Mouse (Mus musculus) MEL (cell line): ENCODE measurements at regions not wholly inside any gene's neighbourhood (a gene's known extent, or its start where the extent isn't known, plus 50 kb on each side); places are given as distances from the start of the nearest gene placed in this dataset.

ENCODE experiments used
- DNase-seq: peaks from one replicate; pipeline ENCODE4 v3.0.0; 2011; ENCODE audit warnings: low read depth, low spot score
- H3K27ac ChIP-seq: 2 replicates; pipeline ENCODE4 v1.5.1; 2012; ENCODE audit warnings: low read depth, mild to moderate bottlenecking, control low read depth, low read length, moderate library complexity; ENCODE audit not compliant: control insufficient read depth
- H3K27me3 ChIP-seq, 2 experiments: fragments of 150-350 bp in 1 of 2; sonication (generic) in 1 of 2; 2 replicates each; pipeline ENCODE4 v1.6.1; 2012; ENCODE audit warnings: low read length in 2 of 2, mild to moderate bottlenecking in 2 of 2, improper control_type of control experiment in 1 of 2, moderate library complexity in 1 of 2; ENCODE audit not compliant: insufficient read depth in 2 of 2, control insufficient read depth in 1 of 2
- H3K36me3 ChIP-seq, 2 experiments: 2 replicates each; pipeline ENCODE4 v1.6.1; 2012 to 2014; ENCODE audit warnings: low read length in 2 of 2, improper control_type of control experiment in 1 of 2, inconsistent platforms in 1 of 2, mild to moderate bottlenecking in 1 of 2; ENCODE audit not compliant: insufficient read depth in 2 of 2, control insufficient read depth in 1 of 2
- H3K4me1 ChIP-seq, 2 experiments: fragments of 150-350 bp in 1 of 2; sonication (generic) in 1 of 2; 2 replicates each; pipeline ENCODE4 v1.6.1; 2012; ENCODE audit warnings: low read length in 2 of 2, improper control_type of control experiment in 1 of 2, mild to moderate bottlenecking in 1 of 2; ENCODE audit not compliant: insufficient read depth in 2 of 2, control insufficient read depth in 1 of 2
- H3K4me3 ChIP-seq, 2 experiments: fragments of 150-350 bp in 1 of 2; sonication (generic) in 1 of 2; 2 replicates each; pipeline ENCODE4 v1.5.1; 2012; ENCODE audit warnings: low read depth in 2 of 2, low read length in 2 of 2, mild to moderate bottlenecking in 2 of 2, moderate library complexity in 2 of 2, control low read depth in 1 of 2, improper control_type of control experiment in 1 of 2; ENCODE audit not compliant: control insufficient read depth in 1 of 2, insufficient read depth in 1 of 2
- H3K79me2 ChIP-seq: 2 replicates; pipeline ENCODE4 v1.6.1; 2012; ENCODE audit warnings: mild to moderate bottlenecking, low read length, moderate library complexity; ENCODE audit not compliant: control insufficient read depth, poor library complexity, insufficient read depth
- H3K9ac ChIP-seq: 2 replicates; pipeline ENCODE4 v1.6.1; 2012; ENCODE audit warnings: low read depth, mild to moderate bottlenecking, control low read depth, low read length, moderate library complexity; ENCODE audit not compliant: control insufficient read depth, poor library complexity, severe bottlenecking
- H3K9me3 ChIP-seq: fragments of 150-350 bp; sonication (generic); replicated peaks from 2 replicates; pipeline ENCODE4 v1.6.1; 2012; ENCODE audit warnings: mild to moderate bottlenecking, low read length, improper control_type of control experiment, moderate library complexity; ENCODE audit not compliant: insufficient read depth
- BHLHE40 ChIP-seq: IDR thresholded peaks from 2 replicates; pipeline ENCODE4 v1.6.1; 2012; ENCODE audit warnings: low read depth, mild to moderate bottlenecking, inconsistent platforms, low read length, improper control_type of control experiment, borderline replicate concordance
- CHD1 ChIP-seq: IDR thresholded peaks from 2 replicates; pipeline ENCODE4 v1.6.1; 2012; ENCODE audit warnings: low read depth, mild to moderate bottlenecking, inconsistent platforms, low read length, improper control_type of control experiment
- CTCF ChIP-seq, 3 experiments: IDR thresholded peaks in 2 of 3; conservative IDR thresholded peaks in 1 of 3; 2 replicates each; pipeline ENCODE4 v1.5.1; 2011 to 2012; ENCODE audit warnings: low read length in 3 of 3, low read depth in 2 of 3, mild to moderate bottlenecking in 2 of 3, improper control_type of control experiment in 1 of 3, inconsistent platforms in 1 of 3, mixed read lengths in 1 of 3, moderate library complexity in 1 of 3; ENCODE audit not compliant: control insufficient read depth in 1 of 3, insufficient read depth in 1 of 3, poor library complexity in 1 of 3, severe bottlenecking in 1 of 3
- E2F4 ChIP-seq: IDR thresholded peaks from 2 replicates; pipeline ENCODE4 v1.6.1; 2011; ENCODE audit warnings: low read depth, low read length, improper control_type of control experiment, borderline replicate concordance
- ELF1 ChIP-seq: IDR thresholded peaks from 2 replicates; pipeline ENCODE4 v1.6.1; 2014; ENCODE audit warnings: low read depth, mild to moderate bottlenecking, inconsistent platforms, low read length, improper control_type of control experiment, moderate library complexity
- EP300 ChIP-seq, 2 experiments: IDR thresholded peaks; 2 replicates each; pipeline ENCODE4 v1.6.1; 2011; ENCODE audit warnings: improper control_type of control experiment in 2 of 2, low read length in 2 of 2, low read depth in 1 of 2, mild to moderate bottlenecking in 1 of 2
- GATA1 ChIP-seq: IDR thresholded peaks from 2 replicates; pipeline ENCODE4 v1.6.1; 2011; ENCODE audit warnings: low read depth, low read length, improper control_type of control experiment
- KAT2A ChIP-seq: conservative IDR thresholded peaks from 2 replicates; pipeline ENCODE4 v1.6.1; 2012; ENCODE audit warnings: low read depth, low read length, improper control_type of control experiment, inconsistent platforms
- MAFK ChIP-seq: IDR thresholded peaks from 2 replicates; pipeline ENCODE4 v1.6.1; 2011; ENCODE audit warnings: low read depth, mild to moderate bottlenecking, low read length, improper control_type of control experiment, borderline replicate concordance
- MAX ChIP-seq: IDR thresholded peaks from 2 replicates; pipeline ENCODE4 v1.6.1; 2011; ENCODE audit warnings: low read length, improper control_type of control experiment
- MAZ ChIP-seq: IDR thresholded peaks from 2 replicates; pipeline ENCODE4 v1.6.1; 2012; ENCODE audit warnings: low read depth, mild to moderate bottlenecking, inconsistent platforms, low read length, improper control_type of control experiment
- MEF2A ChIP-seq: IDR thresholded peaks from 2 replicates; pipeline ENCODE4 v1.6.1; 2014; ENCODE audit warnings: low read depth, mild to moderate bottlenecking, inconsistent platforms, low read length, improper control_type of control experiment; ENCODE audit not compliant: poor library complexity, insufficient replicate concordance, severe bottlenecking; ENCODE audit errors: extremely low read depth
- MXI1 ChIP-seq: IDR thresholded peaks from 2 replicates; pipeline ENCODE4 v1.6.1; 2011; ENCODE audit warnings: mild to moderate bottlenecking, low read depth, low read length, improper control_type of control experiment
- NELFE ChIP-seq: IDR thresholded peaks from 2 replicates; pipeline ENCODE4 v1.6.1; 2011; ENCODE audit warnings: low read depth, low read length, improper control_type of control experiment
- POLR2AphosphoS2 ChIP-seq: IDR thresholded peaks from 2 replicates; pipeline ENCODE4 v1.6.1; 2011; ENCODE audit warnings: low read length, improper control_type of control experiment
- RCOR1 ChIP-seq: IDR thresholded peaks from 2 replicates; pipeline ENCODE4 v1.6.1; 2012; ENCODE audit warnings: low read depth, mild to moderate bottlenecking, inconsistent platforms, low read length, improper control_type of control experiment
- SIN3A ChIP-seq: IDR thresholded peaks from 2 replicates; pipeline ENCODE4 v1.6.1; 2012; ENCODE audit warnings: low read length, improper control_type of control experiment, inconsistent platforms
- TBP ChIP-seq: IDR thresholded peaks from 2 replicates; pipeline ENCODE4 v1.8.0; 2011; ENCODE audit warnings: low read depth, low read length, improper control_type of control experiment
- USF2 ChIP-seq, 2 experiments: IDR thresholded peaks; 2 replicates each; pipeline ENCODE4 v1.6.1; 2011 to 2012; ENCODE audit warnings: improper control_type of control experiment in 2 of 2, low read length in 2 of 2, borderline replicate concordance in 1 of 2, inconsistent platforms in 1 of 2, low read depth in 1 of 2, mild to moderate bottlenecking in 1 of 2; ENCODE audit not compliant: insufficient read depth in 1 of 2
- ZKSCAN1 ChIP-seq: IDR thresholded peaks from 2 replicates; pipeline ENCODE4 v1.6.1; 2012; ENCODE audit warnings: low read depth, mild to moderate bottlenecking, inconsistent platforms, low read length, improper control_type of control experiment, moderate library complexity
- ZMIZ1 ChIP-seq: IDR thresholded peaks from 2 replicates; pipeline ENCODE4 v1.6.1; 2012; ENCODE audit warnings: low read depth, mild to moderate bottlenecking, inconsistent platforms, low read length, improper control_type of control experiment, moderate library complexity
- ZNF384 ChIP-seq: IDR thresholded peaks from 2 replicates; pipeline ENCODE4 v1.6.1; 2012; ENCODE audit warnings: low read depth, mild to moderate bottlenecking, inconsistent platforms, low read length, improper control_type of control experiment

DNA sequence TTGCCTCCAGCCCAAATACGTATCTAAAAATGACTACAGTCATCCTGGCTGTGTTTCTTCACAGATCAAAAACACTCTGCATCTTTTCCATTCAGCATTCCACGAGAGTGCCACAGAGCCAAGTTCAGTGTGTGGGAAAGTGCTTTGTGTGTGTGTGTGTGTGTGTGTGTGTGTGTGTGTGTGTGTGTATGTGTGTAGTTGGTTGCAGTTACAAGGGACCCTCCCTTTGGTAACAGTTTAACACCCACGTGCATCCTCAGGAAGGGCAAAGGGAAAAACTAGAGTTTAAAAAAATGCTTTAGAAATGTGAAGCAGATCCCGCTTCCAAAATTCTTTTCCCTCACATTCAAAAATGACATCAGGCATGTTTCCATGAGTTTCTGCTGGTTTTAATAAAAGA is 582.4 kb downstream of the Ebf1 start:
- no peak overlapping the region for H3K4me3 ChIP-seq
- no peaks in the 10 kb centered on the region for H3K27me3 ChIP-seq
- H3K36me3 ChIP-seq: no peaks in the 10 kb centered on the region
- no peak for TF ChIP-seq ELF1
- TF ChIP-seq MAZ: no peak
- no peak for TF ChIP-seq USF2 (IDR thresholded peaks at IDR 0.05; ENCODE audit: borderline replicate concordance in 1 of 2, insufficient read depth in 1 of 2, low read depth in 1 of 2, low read length in 2 of 2)
- TF ChIP-seq ZKSCAN1: no peak
- TF ChIP-seq E2F4: no peak
- H3K4me1 ChIP-seq: no peaks in the 10 kb centered on the region
- no peaks in the 10 kb centered on the region for H3K9me3 ChIP-seq
- no peak overlapping the region for H3K9ac ChIP-seq
- H3K27ac ChIP-seq: no peak overlapping the region
- no peaks in the 10 kb centered on the region for H3K79me2 ChIP-seq
- no peak for DNase-seq

DNA sequence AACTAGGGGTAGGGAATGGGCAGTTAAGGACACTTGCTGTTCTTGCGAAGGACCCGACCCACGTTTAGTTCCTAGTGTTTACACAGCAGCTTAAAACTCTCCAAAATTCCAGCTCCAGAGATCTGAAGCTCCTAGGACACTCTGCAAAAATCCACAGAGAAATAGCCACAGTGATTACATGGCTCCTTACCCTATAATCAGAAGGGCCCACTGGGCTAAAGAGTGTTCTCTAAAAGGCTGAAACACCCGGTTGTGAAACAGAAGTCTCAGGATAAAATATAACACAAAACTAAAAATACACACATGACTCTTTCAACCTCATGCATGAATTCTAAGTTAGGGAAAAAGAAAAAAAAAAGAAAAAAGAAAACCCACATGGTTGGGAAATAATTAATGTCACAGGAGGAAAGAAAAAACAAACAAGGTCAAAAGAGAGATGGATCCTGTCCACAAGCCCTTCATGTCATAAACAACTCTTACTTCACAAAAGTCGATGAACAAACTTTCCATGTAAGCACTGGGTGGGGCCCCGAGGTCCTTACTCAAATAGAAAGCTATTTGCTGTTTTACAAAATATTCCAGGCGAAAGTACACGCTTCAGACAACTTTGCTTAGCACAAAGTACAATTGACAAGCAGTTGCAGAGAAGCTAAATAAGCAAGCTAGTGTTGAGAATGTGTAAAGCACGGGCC is 583.7 kb downstream of the Ebf1 start:
- TF ChIP-seq POLR2AphosphoS2 (no peak), BHLHE40 (no peak), SIN3A (no peak), EP300 (IDR thresholded peaks at IDR 0.05; ENCODE audit: low read depth in 1 of 2, low read length in 2 of 2) (no peak), USF2 (IDR thresholded peaks at IDR 0.05; ENCODE audit: borderline replicate concordance in 1 of 2, insufficient read depth in 1 of 2, low read depth in 1 of 2, low read length in 2 of 2) (no peak), KAT2A (no peak), NELFE (no peak), RCOR1 (no peak), ZNF384 (no peak), ZMIZ1 (no peak), GATA1 (no peak), CTCF (IDR thresholded peaks at IDR 0.05 in 2 of 3, conservative IDR thresholded peaks at IDR 0.05 in 1 of 3; ENCODE audit: control insufficient read depth in 1 of 3, insufficient read depth in 1 of 3, low read depth in 2 of 3, low read length in 3 of 3, poor library complexity in 1 of 3, severe bottlenecking in 1 of 3) (no peak), MXI1 (no peak), TBP (no peak), MAFK (no peak), CHD1 (no peak), MEF2A (no peak), MAX (no peak)
- TF ChIP-seq, all 39 proteins: peak for 0
- H3K79me2 ChIP-seq: no peaks in the 10 kb centered on the region
- H3K9me3 ChIP-seq: no peaks in the 10 kb centered on the region
- no peaks in the 10 kb centered on the region for H3K4me1 ChIP-seq
- H3K36me3 ChIP-seq: no peaks in the 10 kb centered on the region
- H3K4me3 ChIP-seq: no peak overlapping the region
- H3K27ac ChIP-seq: no peak overlapping the region
- H3K27me3 ChIP-seq: no peaks in the 10 kb centered on the region
- no peak overlapping the region for H3K9ac ChIP-seq
- DNase-seq: no peak
